Mouse (Mus musculus) midbrain, embryonic 15.5 days (tissue): ENCODE measurements around the gene Smarcb1. TPM values are rescaled to one million over a fixed set of nuclear protein-coding genes. Genes with fewer than 3 reads are reported as not detected.

ENCODE experiments used
- ATAC-seq: fragments of 200-750 bp; cut with Nextera tagmentation; replicated peaks from 2 replicates; pipeline ENCODE4 v1.8.0; 2017; ENCODE audit warnings: moderate TSS enrichment
- H3K27ac ChIP-seq: fragments of 300-500 bp; sonication (generic); 2 replicates; pipeline ENCODE4 v1.5.1; 2015; ENCODE audit warnings: mild to moderate bottlenecking, inconsistent platforms
- H3K27me3 ChIP-seq: fragments of 300-500 bp; sonication (generic); replicated peaks from 2 replicates; pipeline ENCODE4 v1.6.1; 2015; ENCODE audit warnings: inconsistent platforms
- H3K36me3 ChIP-seq: fragments of 300-500 bp; sonication (generic); replicated peaks from 2 replicates; pipeline ENCODE4 v1.6.1; 2015; ENCODE audit warnings: inconsistent platforms
- H3K4me1 ChIP-seq: fragments of 300-500 bp; sonication (generic); 2 replicates; pipeline ENCODE4 v1.6.1; 2015; ENCODE audit warnings: inconsistent platforms
- H3K4me2 ChIP-seq: fragments of 300-500 bp; sonication (generic); 2 replicates; pipeline ENCODE4 v1.6.1; 2015; ENCODE audit warnings: inconsistent platforms, mild to moderate bottlenecking, moderate library complexity
- H3K4me3 ChIP-seq: fragments of 300-500 bp; sonication (generic); 2 replicates; pipeline ENCODE4 v1.5.1; 2015; ENCODE audit warnings: mild to moderate bottlenecking, inconsistent platforms
- H3K9ac ChIP-seq: fragments of 300-500 bp; sonication (generic); 2 replicates; pipeline ENCODE4 v1.6.1; 2015; ENCODE audit warnings: mild to moderate bottlenecking, inconsistent platforms
- H3K9me3 ChIP-seq: fragments of 300-500 bp; sonication (generic); 2 replicates; pipeline ENCODE4 v1.6.1; 2016; ENCODE audit warnings: inconsistent platforms
- WGBS: fragments of 180-500 bp; shearing (Covaris S2); methylation state at CpG from one replicate; pipeline ENCODE4 v1.1.7; 2015; ENCODE audit warnings: mixed read lengths; 5-methylcytosine and 5-hydroxymethylcytosine counted together
- polyA plus RNA-seq: library from polyadenylated mRNA; unstranded; fragments of >200 nt; fragmentation: Nextera tagmentation; extraction: Ambion mirVana; gene quantifications from 2 replicates; pipeline ENCODE4 v1.2.1, GENCODE M21; 2015

The Smarcb1 gene
- polyA plus RNA-seq = 300 and 303 TPM in 2 replicates

DNA sequence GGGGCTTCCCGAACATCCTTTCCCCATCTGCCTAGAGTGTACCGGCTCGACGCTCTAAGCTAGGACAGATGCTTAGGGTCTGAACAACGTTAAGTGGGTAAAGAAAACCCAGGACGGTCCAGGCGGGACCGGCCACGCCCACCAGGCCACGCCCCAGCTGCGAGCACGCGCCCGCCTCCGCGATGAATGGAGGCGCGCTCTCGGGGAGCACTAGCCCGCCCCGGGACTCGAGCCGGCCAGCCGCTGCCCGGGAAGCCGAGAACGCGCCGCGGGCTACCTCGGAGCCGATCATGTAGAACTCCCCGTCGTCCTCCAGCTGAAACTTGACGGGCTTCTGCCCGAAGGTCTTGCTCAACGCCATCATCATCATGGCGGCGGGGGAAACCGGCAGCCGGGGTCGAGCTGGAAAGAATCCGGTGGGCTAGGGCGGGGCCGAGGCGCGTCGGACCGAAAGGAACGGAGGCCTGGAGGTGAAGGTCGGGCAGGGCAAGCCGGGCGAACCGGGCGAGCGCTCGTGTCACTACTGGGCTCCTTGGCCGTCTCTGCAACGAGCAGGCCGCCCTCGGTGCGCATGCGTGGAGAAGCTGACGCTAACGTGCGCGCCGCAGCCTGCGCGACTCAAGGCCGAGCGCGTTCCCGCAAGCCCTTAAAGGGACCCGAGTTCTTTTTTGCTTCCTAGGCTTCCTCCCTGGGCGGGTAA, at the start of gene Smarcb1:
Smarcb1 (minus strand) TSS at position 592 of the 700 bp plus-strand sequence.
- Histone ChIP-seq H3K4me3 (peak within 1 kb of the TSS; percentile 87), H3K9ac (peak within 1 kb of the TSS; percentile 94), H3K4me2 (peak within 1 kb of the TSS; percentile 88), H3K36me3 (no peaks in the 10 kb centered on the region; the same call in 1 of the 2 replicates), H3K9me3 (no peaks in the 10 kb centered on the region), H3K4me1 (peaks cover 41% of the 10 kb centered on the region), H3K27ac (peak within 1 kb of the TSS; percentile 98), H3K27me3 (no peaks in the 10 kb centered on the region)
- peak; percentile 91 for ATAC-seq
- WGBS = under 1% methylated on average over 76 of the region's 76 CpGs

DNA sequence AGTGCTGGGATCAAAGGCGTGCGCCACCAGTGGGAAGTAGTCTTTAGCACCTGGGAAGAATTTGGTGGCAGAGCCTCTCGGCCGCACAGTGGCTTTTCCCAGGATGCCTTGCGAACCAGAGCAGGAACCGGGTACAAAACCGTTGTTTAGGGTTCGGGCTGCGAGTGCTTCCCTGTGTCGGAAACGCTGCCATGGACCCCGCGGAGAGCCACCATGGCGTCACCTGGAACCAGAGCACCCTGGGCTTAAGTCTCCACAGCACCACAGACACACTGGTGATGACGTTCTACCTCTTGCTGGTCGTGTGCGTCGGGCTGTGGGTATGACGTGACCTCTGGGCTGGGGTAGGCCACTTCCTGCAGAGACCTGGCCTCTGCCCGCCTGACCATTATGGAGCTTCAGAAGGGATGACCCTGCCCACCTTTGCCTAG, 33.0 kb upstream of the Smarcb1 start, which contains the start of gene Gm5134:
Gm5134 (plus strand) TSS at position 134 of the 431 bp plus-strand sequence.
- peaks cover 13% of the 10 kb centered on the region for H3K4me1 ChIP-seq
- no peak within 1 kb of the TSS for H3K27ac ChIP-seq
- H3K4me2 ChIP-seq = peak within 1 kb of the TSS; percentile 39
- H3K36me3 ChIP-seq = no peaks in the 10 kb centered on the region
- peaks cover 18% of the 10 kb centered on the region; the same call in 1 of the 2 replicates for H3K27me3 ChIP-seq
- ATAC-seq = no peak
- H3K9me3 ChIP-seq = no peaks in the 10 kb centered on the region
- WGBS = 35% methylated on average over 20 of the region's 20 CpGs
- no peak within 1 kb of the TSS for H3K9ac ChIP-seq
- H3K4me3 ChIP-seq = no peak within 1 kb of the TSS; the same call in 1 of the 2 replicates

DNA sequence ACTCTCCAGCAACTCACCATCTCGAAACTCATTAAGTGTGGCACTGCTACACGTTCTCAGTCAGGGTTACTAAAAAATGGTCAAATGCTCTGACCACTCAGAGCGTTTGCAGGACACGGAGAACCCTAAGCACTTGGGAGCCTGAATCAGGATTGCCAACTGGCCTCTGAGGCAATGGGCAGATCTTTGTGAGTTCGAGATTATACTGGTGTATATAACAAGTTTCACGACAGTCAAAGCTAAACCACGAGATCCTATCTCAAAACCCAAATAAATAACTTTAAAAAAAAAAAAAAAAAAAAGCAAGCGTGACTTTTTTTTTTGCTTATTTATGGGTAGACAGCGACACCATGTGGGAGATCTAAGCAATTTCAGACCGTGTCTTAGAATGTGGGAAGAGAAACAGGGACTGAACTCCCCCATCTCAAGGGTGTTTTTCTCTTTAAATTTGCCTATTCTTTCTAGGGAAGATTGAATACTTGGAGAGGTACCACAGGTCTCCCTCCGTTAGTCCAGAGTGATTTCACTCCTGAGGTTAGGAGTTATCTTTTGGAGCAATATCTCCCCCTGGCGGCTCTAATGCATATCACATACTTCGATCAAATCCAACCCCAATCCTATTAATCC, 30.1 kb upstream of the Smarcb1 start:
- Histone ChIP-seq H3K27ac (no peak overlapping the region), H3K4me1 (peaks cover 13% of the 10 kb centered on the region), H3K27me3 (peaks cover 18% of the 10 kb centered on the region; the same call in 1 of the 2 replicates), H3K4me2 (peak overlapping the region; percentile 79), H3K9ac (0 out of 2 replicates have a peak overlapping the region, but pooled peaks have one; percentile 38), H3K4me3 (peak overlapping the region; percentile 39), H3K36me3 (no peaks in the 10 kb centered on the region), H3K9me3 (no peaks in the 10 kb centered on the region)
- ATAC-seq = 0 out of 2 replicates have a peak, but pooled peaks have one; percentile 25
- 4% methylated on average over 13 of the region's 13 CpGs for WGBS

DNA sequence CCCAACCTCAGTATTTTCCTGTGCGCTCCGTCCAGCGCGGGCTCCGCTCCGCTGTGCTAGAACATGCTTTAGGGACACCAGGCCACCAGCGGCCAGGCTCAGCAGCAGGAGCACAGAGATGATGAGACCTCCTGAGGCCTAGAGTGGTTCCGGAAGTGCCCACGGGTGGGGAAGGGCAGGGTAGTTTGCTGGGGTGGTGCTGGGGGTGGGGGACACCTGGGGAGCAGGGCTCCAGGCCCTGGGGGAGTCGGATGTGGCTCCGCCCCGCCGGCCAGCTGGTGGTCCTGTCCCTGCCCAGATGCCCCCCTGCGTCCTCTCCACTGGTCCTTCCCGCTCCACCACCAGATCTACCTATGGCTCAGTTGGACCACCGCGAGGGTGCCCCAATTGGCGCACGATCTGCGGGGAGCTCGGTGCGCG, 29.4 kb upstream of the Smarcb1 start:
- Histone ChIP-seq H3K4me3 (peak overlapping the region; percentile 39), H3K4me1 (peaks cover 13% of the 10 kb centered on the region), H3K4me2 (peak overlapping the region; percentile 79), H3K9me3 (no peaks in the 10 kb centered on the region), H3K27me3 (peaks cover 18% of the 10 kb centered on the region; the same call in 1 of the 2 replicates), H3K36me3 (no peaks in the 10 kb centered on the region), H3K9ac (peak overlapping the region; percentile 38), H3K27ac (no peak overlapping the region)
- ATAC-seq = peak; percentile 42; the same call in 1 of the 2 replicates
- WGBS = 2% methylated on average over 23 of the region's 23 CpGs

DNA sequence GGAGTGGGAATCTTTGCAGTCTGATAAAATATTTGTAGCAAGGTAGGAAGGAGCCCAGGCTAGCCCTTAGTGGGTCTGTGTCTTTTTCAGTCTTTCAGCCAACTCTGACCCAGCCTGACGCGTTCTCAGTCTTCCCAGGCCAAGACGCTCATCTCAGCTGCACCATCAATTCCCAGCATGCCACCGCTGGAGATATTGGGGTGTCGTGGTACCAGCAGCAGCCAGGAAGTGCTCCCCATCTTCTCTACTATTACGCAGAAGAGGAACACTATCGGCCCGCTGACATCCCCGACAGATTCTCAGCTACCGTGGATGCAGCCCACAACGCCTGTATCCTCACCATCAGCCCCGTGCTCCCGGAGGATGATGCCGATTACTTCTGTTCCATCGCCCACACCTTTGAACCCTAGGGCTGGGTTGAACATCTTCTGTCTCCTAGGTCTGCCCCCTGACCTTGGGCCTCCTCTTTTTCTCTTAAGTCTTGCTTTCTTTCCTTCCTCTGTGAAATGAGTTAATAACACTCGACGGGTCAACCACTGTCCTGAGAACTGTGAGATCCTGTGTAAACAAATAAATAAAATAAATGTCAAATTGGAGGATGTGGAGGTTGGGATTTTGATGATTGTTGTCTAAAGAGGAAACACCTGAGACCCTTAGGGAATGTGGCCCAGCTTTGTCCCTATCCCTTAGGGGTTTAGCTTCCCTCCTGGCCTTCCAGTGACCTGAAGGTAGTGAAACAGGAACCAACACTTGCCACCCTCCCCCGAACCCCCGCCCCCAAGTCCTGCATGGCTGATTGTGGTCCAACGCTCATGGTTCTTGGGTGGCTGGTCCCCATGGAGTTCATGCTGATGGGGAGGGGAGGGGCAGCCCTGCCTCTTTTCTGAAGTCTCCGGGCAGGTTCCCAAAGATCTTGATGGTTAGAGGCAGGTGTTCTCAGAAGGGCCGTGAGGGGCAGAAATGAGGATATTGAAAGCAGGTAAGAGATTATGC, 27.9 kb upstream of the Smarcb1 start:
- Histone ChIP-seq H3K4me2 (no peak overlapping the region), H3K4me3 (no peak overlapping the region), H3K27me3 (peaks cover 18% of the 10 kb centered on the region; the same call in 1 of the 2 replicates), H3K4me1 (peaks cover 13% of the 10 kb centered on the region), H3K9me3 (no peaks in the 10 kb centered on the region), H3K9ac (no peak overlapping the region), H3K27ac (no peak overlapping the region), H3K36me3 (no peaks in the 10 kb centered on the region)
- ATAC-seq = no peak
- 82% methylated on average over 22 of the region's 22 CpGs for WGBS

DNA sequence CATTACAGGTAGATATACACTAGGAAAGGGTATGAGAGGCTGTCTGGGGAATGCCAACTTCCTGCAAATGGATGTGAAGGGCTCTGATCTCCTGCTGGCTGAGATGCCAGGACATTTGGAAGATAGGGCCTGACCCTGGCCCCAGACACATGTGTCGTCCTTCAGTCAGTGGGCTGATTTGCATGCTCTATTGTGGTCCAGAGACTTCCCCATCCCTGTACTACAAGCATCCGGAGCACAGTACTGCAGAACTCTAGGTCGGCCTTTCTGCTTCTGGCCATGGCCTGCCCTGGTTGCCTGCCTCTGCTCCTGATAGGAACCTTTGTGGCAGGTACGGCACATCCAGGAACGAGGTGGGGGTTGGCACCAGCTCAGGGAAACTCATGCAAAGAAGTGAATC, 26.7 kb upstream of the Smarcb1 start:
- Histone ChIP-seq H3K9ac (no peak overlapping the region), H3K27ac (no peak overlapping the region), H3K4me1 (peaks cover 13% of the 10 kb centered on the region), H3K9me3 (no peaks in the 10 kb centered on the region), H3K4me3 (no peak overlapping the region), H3K4me2 (no peak overlapping the region), H3K36me3 (no peaks in the 10 kb centered on the region), H3K27me3 (peaks cover 15% of the 10 kb centered on the region; the same call in 1 of the 2 replicates)
- 74% methylated on average over 5 of the region's 5 CpGs for WGBS
- no peak for ATAC-seq

DNA sequence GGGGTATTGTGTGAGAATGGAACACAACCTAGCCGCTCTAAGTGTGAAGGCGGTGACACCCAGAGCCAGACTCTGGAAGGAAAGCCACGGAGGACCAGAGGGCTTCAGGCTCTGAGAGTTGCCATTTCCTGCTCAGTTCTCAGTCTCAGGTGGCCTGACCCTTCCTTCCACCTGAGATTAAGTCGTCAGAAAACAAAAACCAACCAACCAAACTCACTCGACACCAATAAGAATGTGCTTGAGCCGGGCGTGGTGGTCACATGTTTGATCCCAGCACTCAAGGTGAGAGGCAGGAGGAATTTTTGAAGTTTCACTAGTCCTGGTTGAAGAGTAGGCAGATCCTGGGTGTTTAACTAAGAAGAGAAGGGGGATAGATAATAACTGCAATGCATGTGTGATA, 24.5 kb upstream of the Smarcb1 start:
- peaks cover 10% of the 10 kb centered on the region; the same call in 1 of the 2 replicates for H3K27me3 ChIP-seq
- no peak overlapping the region for H3K4me3 ChIP-seq
- WGBS = 86% methylated on average over 7 of the region's 7 CpGs
- H3K4me1 ChIP-seq = peaks cover 7% of the 10 kb centered on the region
- H3K36me3 ChIP-seq = no peaks in the 10 kb centered on the region
- no peak overlapping the region for H3K27ac ChIP-seq
- no peak for ATAC-seq
- no peak overlapping the region for H3K4me2 ChIP-seq
- no peaks in the 10 kb centered on the region for H3K9me3 ChIP-seq
- H3K9ac ChIP-seq = no peak overlapping the region

DNA sequence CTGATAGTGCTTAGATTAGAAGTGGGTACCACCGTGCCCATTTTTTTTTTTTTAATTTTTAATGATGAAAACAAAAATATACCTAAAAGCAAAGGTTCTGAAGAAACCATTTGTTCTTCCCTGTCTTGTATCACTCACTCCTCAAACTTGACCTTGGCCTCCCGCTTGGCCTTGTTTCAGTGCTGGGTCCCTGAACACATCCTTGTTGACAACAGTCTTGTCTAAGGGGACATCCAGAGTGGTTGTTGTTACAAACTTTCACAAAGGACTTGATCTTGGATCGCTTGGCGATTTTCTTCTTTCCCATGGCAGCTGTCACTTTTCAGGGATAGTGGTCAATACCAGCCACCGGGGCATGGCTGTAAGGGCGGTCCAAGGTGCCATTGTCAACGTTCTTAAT, 23.8 kb upstream of the Smarcb1 start:
- WGBS = 94% methylated on average over 7 of the region's 7 CpGs
- ATAC-seq = no peak
- H3K9me3 ChIP-seq = no peaks in the 10 kb centered on the region

DNA sequence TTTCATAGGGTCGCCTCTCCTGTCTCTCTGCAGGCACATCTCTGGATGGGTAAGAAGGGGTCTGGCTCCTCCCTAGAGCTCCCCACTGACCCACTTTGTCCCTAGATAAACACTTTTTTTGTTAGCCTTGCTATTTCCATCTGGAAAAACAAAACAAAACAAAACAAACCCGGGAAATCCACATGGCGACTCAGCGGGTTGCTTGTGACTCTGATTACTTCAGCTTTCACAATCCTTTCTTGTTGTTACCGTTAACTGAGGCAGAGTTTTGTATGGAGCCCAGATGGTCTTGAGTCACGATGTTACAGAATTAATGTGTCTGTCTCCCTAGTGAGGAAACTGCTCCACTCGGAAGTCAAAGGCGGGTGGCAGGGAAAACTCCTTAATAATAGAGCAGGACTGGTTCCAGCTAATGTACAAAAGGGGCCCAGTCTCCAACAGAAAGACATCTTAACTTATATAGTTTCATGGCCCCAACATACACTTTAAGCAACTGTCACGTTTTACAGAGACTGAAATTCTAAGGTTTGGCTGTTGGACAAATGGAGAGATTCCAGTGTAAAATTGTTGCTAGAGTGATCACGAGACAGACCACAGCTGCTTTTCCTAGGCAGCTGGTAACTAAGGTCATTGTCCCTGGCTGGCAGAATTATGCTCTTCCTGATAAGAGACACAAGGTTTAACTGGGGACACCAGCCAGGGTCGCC, 22.8 kb upstream of the Smarcb1 start:
- Histone ChIP-seq H3K27ac (no peak overlapping the region), H3K9ac (no peak overlapping the region), H3K4me2 (no peak overlapping the region), H3K36me3 (no peaks in the 10 kb centered on the region), H3K4me1 (no peaks in the 10 kb centered on the region), H3K27me3 (no peaks in the 10 kb centered on the region), H3K4me3 (no peak overlapping the region), H3K9me3 (no peaks in the 10 kb centered on the region)
- 23% methylated on average over 11 of the region's 11 CpGs for WGBS
- ATAC-seq = no peak

More for the DNA sequence above, 23.8 kb upstream of the Smarcb1 start:
- Histone ChIP-seq H3K27me3 (0 out of 2 replicates have a peak, but pooled peaks cover 3% of the 10 kb centered on the region), H3K4me1 (no peaks in the 10 kb centered on the region; the same call in 1 of the 2 replicates), H3K9ac (no peak overlapping the region), H3K36me3 (no peaks in the 10 kb centered on the region), H3K4me3 (no peak overlapping the region), H3K27ac (no peak overlapping the region), H3K4me2 (no peak overlapping the region)

DNA sequence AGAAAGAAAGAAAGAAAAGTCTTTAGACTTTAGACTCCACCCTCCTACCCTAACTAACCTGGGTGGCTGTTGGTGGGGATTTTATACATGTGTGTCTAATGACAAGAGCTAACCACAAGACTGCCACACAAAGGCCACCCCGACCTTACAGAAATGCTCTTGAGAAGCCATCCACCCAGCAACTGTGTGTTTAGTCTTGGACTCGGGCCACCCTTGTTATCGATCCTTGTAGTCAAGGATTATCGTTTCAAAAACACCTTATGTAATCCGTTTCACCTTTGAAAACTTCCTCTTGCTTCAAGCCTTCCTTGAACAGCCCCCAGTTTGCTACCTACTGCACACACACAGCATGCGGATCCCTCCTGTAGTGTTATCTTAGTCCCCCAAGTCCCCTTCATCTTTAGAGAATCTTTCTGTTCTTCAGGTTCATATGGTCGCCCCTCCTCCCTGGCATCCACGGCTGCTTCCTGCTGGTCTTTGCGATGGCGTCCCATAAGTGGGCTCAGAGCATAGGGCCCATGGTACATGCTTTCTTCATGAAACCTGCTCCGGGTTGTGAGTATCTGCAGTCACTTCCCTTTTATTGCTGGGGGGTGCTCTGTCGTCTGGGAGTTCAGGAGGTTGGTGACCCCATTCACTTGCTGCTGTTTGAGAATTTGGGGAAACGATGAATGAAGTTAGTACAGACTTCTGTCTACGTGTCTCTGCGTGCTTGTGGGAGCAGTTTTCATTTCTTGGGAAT, 21.5 kb upstream of the Smarcb1 start, which contains the start of gene Vpreb3:
Vpreb3 (plus strand) TSS at position 322 of the 742 bp plus-strand sequence.
- H3K9me3 ChIP-seq = no peaks in the 10 kb centered on the region
- H3K9ac ChIP-seq = no peak within 1 kb of the TSS
- no peaks in the 10 kb centered on the region for H3K36me3 ChIP-seq
- no peaks in the 10 kb centered on the region for H3K4me1 ChIP-seq
- no peak for ATAC-seq
- no peak within 1 kb of the TSS for H3K27ac ChIP-seq
- H3K4me2 ChIP-seq = no peak within 1 kb of the TSS
- 85% methylated on average over 15 of the region's 15 CpGs for WGBS
- no peaks in the 10 kb centered on the region for H3K27me3 ChIP-seq
- H3K4me3 ChIP-seq = no peak within 1 kb of the TSS
